Mouse (Mus musculus) urinary bladder, postnatal 36 days (tissue): Measurements from ENCODE around the gene Rnaseh2b.

Experiments used
- DNase-seq, 2 experiments: peaks; one replicate each; pipeline ENCODE4 v3.0.0; 2022; ENCODE audit warnings: low spot score in 2 of 2, mixed read lengths in 1 of 2

Gene Rnaseh2b

GRCm38 (mm10) chr14:62292488-62293339 is at the start of gene Rnaseh2b, which contains the start of gene Dleu7:
Gene Rnaseh2b (plus strand): TSS chr14:62292589.
Gene Dleu7 (minus strand): TSS chr14:62293047.
- DNase-seq: no peak

- DNase-seq: no peak
Measured at GRCm38 (mm10) chr14:62243530-62243929, 48.9 kb upstream of the Rnaseh2b start.

GRCm38 (mm10) chr14:62245557-62245956 is 46.8 kb upstream of the Rnaseh2b start:
- no peak for DNase-seq

GRCm38 (mm10) chr14:62248345-62248744 is 44.0 kb upstream of the Rnaseh2b start:
- no peak for DNase-seq

- DNase-seq: no peak
Measured at GRCm38 (mm10) chr14:62248796-62249195, 43.6 kb upstream of the Rnaseh2b start.

GRCm38 (mm10) chr14:62249251-62249650 is 43.1 kb upstream of the Rnaseh2b start:
- DNase-seq: no peak

GRCm38 (mm10) chr14:62250046-62250445 is 42.3 kb upstream of the Rnaseh2b start:
- DNase-seq: no peak

GRCm38 (mm10) chr14:62251999-62252398 is 40.4 kb upstream of the Rnaseh2b start:
- DNase-seq: peak; percentile 31 to 37

GRCm38 (mm10) chr14:62254371-62254770 is 38.0 kb upstream of the Rnaseh2b start:
- no peak for DNase-seq

- no peak for DNase-seq
Measured at GRCm38 (mm10) chr14:62256066-62256465, 36.3 kb upstream of the Rnaseh2b start.

GRCm38 (mm10) chr14:62258125-62258524 is 34.3 kb upstream of the Rnaseh2b start:
- no peak for DNase-seq

- no peak for DNase-seq
Measured at GRCm38 (mm10) chr14:62258978-62259536, 33.3 kb upstream of the Rnaseh2b start.

GRCm38 (mm10) chr14:62270698-62271396 is 21.5 kb upstream of the Rnaseh2b start:
- no peak for DNase-seq

GRCm38 (mm10) chr14:62273604-62274003 is 18.8 kb upstream of the Rnaseh2b start:
- no peak for DNase-seq

- no peak for DNase-seq
Measured at GRCm38 (mm10) chr14:62282974-62283373, 9.4 kb upstream of the Rnaseh2b start.

GRCm38 (mm10) chr14:62288731-62289130 is 3.7 kb upstream of the Rnaseh2b start:
- no peak for DNase-seq

- DNase-seq: no peak
Measured at GRCm38 (mm10) chr14:62291406-62291987, 892 bp upstream of the Rnaseh2b start.

GRCm38 (mm10) chr14:62292166-62292487 is 262 bp upstream of the Rnaseh2b start:
- no peak for DNase-seq

- no peak for DNase-seq
Measured at GRCm38 (mm10) chr14:62298808-62299207, 6.4 kb downstream of the Rnaseh2b start.

GRCm38 (mm10) chr14:62300031-62300430 is 7.6 kb downstream of the Rnaseh2b start:
- no peak for DNase-seq

GRCm38 (mm10) chr14:62307555-62307954 is 15.2 kb downstream of the Rnaseh2b start:
- DNase-seq: no peak

GRCm38 (mm10) chr14:62309026-62309425 is 16.6 kb downstream of the Rnaseh2b start:
- no peak for DNase-seq
